Mouse (Mus musculus): Measurements from ENCODE around the gene Kifc3. TPM values are rescaled to one million over a fixed set of nuclear protein-coding genes. Genes with fewer than 3 reads are reported as not detected.

Kifc3 gene
- polyA plus RNA-seq, 1 experiment: not detected

GRCm38 (mm10) chr8:95215709-95216360, 13.2 kb upstream of the Kifc3 start:
- TF ChIP-seq GATA1 (IDR thresholded peaks at IDR 0.05; ENCODE audit: low read length): no peak

GRCm38 (mm10) chr8:95209924-95210323, 7.3 kb upstream of the Kifc3 start:
- TF ChIP-seq GATA1 (IDR thresholded peaks at IDR 0.05; ENCODE audit: low read length): no peak

GRCm38 (mm10) chr8:95205946-95206345, 3.3 kb upstream of the Kifc3 start:
- no peak for TF ChIP-seq GATA1 (IDR thresholded peaks at IDR 0.05; ENCODE audit: low read length)

DNA sequence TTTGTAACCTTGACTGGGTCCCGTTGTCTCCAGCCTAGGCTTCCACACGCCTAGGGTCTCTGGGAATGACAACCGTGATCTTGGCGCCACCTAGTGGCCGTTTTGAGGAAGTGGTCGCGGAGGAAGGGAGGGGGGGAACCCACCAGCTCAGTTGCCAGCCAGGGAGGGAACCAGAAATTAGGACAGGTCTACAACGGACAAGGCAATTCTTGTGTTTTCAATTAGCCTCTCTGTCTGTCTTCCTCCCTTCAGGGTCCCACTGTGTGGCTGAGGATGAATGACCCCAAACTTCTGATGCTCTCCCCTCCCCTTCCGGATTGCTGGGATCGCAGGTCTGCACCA, 1.4 kb upstream of the Kifc3 start:
- no peak for TF ChIP-seq GATA1 (IDR thresholded peaks at IDR 0.05; ENCODE audit: low read length)

DNA sequence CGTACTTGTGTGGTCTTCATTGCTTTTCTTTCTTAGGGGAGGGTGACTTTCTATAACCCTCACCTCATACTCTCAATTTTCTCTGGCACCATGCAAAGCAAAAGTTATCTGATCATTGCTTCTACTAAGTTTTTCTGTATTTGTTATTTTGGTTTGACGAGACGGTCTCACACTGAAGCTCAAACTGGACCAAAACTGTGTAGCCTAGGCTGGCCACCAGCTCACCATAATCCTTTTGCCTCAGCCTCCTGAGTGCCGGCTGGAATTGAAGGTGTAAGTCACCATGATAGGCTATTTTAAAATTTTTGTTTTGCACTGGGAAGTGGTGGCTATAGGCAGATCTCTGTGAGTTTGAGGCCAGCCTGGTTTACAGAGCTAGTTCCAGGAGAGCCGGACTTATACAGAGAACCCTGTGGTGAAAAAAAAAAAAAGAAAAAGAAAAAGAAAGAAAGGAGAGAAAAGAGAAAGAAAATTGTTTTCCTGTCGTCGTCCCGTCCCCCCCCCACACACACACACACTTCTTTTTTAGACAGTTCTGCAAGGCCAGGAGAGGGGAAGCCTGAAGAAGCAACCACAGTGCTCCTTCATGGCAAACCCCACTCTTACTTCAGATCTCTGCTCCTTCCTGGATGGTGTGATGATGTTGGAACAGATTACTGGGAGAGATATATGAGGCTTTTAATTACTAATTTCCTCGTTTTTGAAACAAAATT, 870 bp upstream of the Kifc3 start:
- TF ChIP-seq GATA1 (IDR thresholded peaks at IDR 0.05; ENCODE audit: low read length): no peak

GRCm38 (mm10) chr8:95202056-95202570, 499 bp downstream of the Kifc3 start:
- no peak for TF ChIP-seq GATA1 (IDR thresholded peaks at IDR 0.05; ENCODE audit: low read length)

DNA sequence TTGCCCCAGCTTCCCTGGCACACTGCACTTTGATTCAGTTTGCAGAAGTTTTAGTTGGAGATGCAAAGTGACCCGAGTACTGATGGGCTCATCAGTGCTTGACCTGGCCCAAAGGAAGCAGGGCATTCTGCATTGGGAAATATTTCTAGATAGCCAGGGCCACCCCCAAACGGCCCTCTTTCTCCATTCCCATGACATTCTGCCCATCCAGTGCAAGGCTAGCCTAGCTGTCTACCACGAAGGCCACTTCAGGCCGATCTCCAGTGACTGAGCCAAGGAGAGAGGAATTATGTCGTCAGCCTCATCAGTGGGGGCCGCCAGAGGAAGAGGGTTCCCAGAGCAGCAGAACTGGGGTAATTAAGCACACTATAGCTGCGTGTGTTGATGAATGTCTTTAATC, 1.1 kb downstream of the Kifc3 start:
- no peak for TF ChIP-seq GATA1 (IDR thresholded peaks at IDR 0.05; ENCODE audit: low read length)

DNA sequence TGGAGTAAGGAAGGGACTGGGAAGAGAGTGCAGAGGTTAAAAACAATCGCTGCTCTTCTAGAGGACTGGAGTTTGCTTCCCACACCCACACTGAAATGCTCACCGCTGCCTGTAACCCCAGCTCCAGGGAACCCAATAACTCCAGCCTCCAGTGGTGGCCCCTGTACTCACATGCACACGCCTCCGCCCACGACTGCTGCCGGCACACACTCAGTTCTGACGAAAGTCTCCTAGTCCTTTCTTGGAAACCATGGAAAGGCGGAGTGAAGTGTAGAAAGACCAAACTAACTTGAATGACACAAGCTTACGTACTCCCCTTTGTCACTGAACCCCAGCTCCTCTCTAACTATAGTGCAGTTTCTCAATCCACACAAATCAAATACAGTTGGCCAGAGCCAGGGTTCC, 2.6 kb downstream of the Kifc3 start:
- TF ChIP-seq GATA1 (IDR thresholded peaks at IDR 0.05; ENCODE audit: low read length): no peak

DNA sequence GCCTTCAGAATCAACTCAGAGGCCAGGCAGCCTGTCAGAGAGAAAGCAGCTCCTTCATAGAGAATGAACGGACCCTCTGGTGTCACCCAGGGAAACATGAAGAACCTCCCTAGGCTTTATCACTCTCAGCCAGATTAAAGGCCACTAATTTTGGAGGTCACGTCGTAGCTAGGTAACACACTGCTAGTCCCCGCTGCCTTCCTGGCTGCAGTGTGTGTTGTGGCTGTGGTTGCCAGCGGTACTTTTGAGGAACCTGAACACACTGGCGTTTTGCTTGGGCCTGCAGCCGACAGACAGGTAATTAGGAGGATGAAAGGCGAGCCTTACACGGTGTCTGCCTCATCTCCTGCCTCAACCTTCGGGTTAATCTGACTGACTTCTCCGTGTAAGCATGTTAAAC, 6.9 kb downstream of the Kifc3 start:
- no peak for TF ChIP-seq GATA1 (IDR thresholded peaks at IDR 0.05; ENCODE audit: low read length)

DNA sequence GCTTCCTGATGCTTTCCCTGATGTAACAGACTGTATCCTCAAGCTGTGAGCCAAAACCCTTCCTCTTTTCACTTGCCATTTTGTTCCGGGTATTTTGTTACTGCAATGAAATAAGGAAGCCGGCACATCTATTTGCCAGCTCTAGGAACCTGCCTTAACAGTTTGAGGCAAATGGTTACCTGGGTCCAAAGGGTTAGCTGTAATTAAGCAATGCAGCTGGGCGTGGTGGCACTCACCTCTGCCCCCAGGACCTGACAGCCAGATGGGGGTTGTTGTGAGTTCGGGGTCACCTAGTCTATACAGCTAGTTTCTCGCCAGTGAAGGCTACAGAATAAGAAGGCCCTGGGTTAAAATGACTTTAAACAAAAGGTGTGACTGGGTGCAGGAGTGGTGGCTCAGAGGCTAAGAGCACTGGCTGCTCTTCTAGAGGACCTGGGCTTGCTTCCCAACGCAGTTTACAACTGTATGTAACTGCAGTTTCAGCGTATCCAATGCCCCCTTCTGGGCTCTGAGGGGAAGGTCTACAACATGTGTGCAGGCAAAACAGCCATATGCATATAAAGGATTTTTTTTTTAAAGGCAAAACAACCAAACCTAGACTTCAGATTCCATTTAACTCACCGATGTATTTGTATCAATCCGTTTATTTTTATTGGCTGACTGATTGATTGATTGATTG, 11.0 kb downstream of the Kifc3 start:
- no peak for TF ChIP-seq GATA1 (IDR thresholded peaks at IDR 0.05; ENCODE audit: low read length)

GRCm38 (mm10) chr8:95187579-95187978, 15.0 kb downstream of the Kifc3 start:
- no peak for TF ChIP-seq GATA1 (IDR thresholded peaks at IDR 0.05; ENCODE audit: low read length)

DNA sequence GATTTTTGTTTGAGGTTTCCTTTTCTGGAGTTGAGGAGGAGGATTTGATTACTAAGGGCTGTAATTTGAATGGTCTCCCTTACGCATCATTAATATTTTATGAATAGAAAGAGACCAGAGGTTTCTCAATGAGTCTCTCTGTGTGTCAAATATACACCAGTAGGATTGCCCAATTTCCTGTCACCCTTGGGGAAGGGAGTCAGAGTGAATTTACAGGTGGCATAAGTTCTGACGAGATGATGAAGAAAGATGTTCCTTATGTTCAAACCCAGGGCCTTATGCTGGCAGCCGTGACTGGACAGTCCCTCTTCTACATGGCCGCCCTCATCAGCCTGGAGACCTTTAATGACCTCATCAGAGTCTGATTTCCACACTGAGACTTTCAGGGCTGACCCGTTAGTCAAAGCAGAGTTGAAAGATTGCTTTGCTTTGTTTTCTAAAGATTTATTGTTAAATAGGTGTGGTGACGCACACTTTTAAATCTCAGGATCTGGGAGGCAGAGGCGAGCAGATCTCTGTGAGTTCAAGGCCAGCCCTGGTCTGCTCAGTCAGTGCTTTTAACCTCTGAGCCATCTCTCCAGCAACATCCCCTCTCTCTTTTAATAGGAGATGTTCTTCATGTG, 16.6 kb downstream of the Kifc3 start:
- no peak for TF ChIP-seq GATA1 (IDR thresholded peaks at IDR 0.05; ENCODE audit: low read length)

GRCm38 (mm10) chr8:95185104-95185503, 17.5 kb downstream of the Kifc3 start:
- no peak for TF ChIP-seq GATA1 (IDR thresholded peaks at IDR 0.05; ENCODE audit: low read length)

- no peak for TF ChIP-seq GATA1 (IDR thresholded peaks at IDR 0.05; ENCODE audit: low read length)
These were observed 18.4 kb downstream of the Kifc3 start for GRCm38 (mm10) chr8:95184171-95184570.

DNA sequence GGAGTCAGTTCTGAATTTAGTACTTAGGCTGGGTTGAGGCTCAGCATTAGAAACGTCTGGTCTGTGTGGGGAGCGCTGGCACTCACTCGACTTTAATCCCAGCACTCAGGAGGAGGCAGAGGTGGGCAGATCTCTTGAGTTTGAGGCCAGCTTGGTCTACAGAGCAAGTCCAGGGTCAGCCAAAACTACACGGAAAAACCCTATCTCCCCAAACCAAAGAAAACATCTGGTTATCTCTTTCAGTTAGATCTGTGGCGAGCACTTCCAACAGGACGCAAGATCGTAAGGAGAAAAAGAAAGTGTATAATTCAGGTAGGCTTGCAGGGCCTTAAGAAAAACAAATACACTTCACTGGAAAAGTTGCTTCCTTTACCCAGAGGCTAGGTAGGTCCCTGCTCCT, 20.8 kb downstream of the Kifc3 start:
- no peak for TF ChIP-seq GATA1 (IDR thresholded peaks at IDR 0.05; ENCODE audit: low read length)

GRCm38 (mm10) chr8:95178191-95178590, 24.4 kb downstream of the Kifc3 start:
- no peak for TF ChIP-seq GATA1 (IDR thresholded peaks at IDR 0.05; ENCODE audit: low read length)

All from G1E-ER4 (cell line).